Mouse (Mus musculus): ENCODE measurements around the gene Klk8. TPM values are rescaled to one million over a fixed set of nuclear protein-coding genes. Genes with fewer than 3 reads are reported as not detected.

Klk8 gene
- polyA plus RNA-seq, 1 experiment = 13.5 TPM

GRCm38 (mm10) chr7:43841701-43842100, 44.3 kb downstream of the Klk8 start, which contains the start of gene Klk5:
TSS of gene Klk5 (plus strand) at chr7:43841971.
- no peaks in the 10 kb centered on the region for H3K27me3 ChIP-seq (ENCODE audit: control insufficient read depth, insufficient read depth, low read length)
- H3K27ac ChIP-seq (ENCODE audit: insufficient read depth, low read length) = no peak within 1 kb of the TSS
- no peak for TF ChIP-seq CTCF (IDR thresholded peaks at IDR 0.05; ENCODE audit: extremely low read depth, insufficient read depth, insufficient read length, insufficient replicate concordance)
- no peak for TF ChIP-seq POLR2A (IDR thresholded peaks at IDR 0.05; ENCODE audit: low read depth, low read length)
- DNase-seq (ENCODE audit: low read depth in 1 of 2, low spot score in 2 of 2) = no peak
- no peaks in the 10 kb centered on the region for H3K4me1 ChIP-seq (ENCODE audit: control insufficient read depth, insufficient read depth, insufficient read length)
- H3K4me3 ChIP-seq (ENCODE audit: extremely low read depth, insufficient read depth, insufficient read length) = no peak within 1 kb of the TSS
- WGBS = 58% methylated on average over 3 of the region's 3 CpGs
- H3K36me3 ChIP-seq (ENCODE audit: control insufficient read depth, insufficient read depth, low read length) = no peaks in the 10 kb centered on the region

- no peaks in the 10 kb centered on the region for H3K27me3 ChIP-seq (ENCODE audit: control insufficient read depth, insufficient read depth, low read length)
- no peak overlapping the region for H3K27ac ChIP-seq (ENCODE audit: insufficient read depth, low read length)
- no peaks in the 10 kb centered on the region for H3K36me3 ChIP-seq (ENCODE audit: control insufficient read depth, insufficient read depth, low read length)
- DNase-seq (ENCODE audit: low read depth in 1 of 2, low spot score in 2 of 2) = no peak
- TF ChIP-seq POLR2A (IDR thresholded peaks at IDR 0.05; ENCODE audit: low read depth, low read length) (no peak), CTCF (IDR thresholded peaks at IDR 0.05; ENCODE audit: extremely low read depth, insufficient read depth, insufficient read length, insufficient replicate concordance) (no peak)
- no peak overlapping the region for H3K4me3 ChIP-seq (ENCODE audit: extremely low read depth, insufficient read depth, insufficient read length)
- WGBS = 87% methylated on average over 4 of the region's 4 CpGs
- no peaks in the 10 kb centered on the region for H3K4me1 ChIP-seq (ENCODE audit: control insufficient read depth, insufficient read depth, insufficient read length)
These were observed 46.4 kb downstream of the Klk8 start for GRCm38 (mm10) chr7:43843801-43844200.

GRCm38 (mm10) chr7:43851616-43852015, 54.2 kb downstream of the Klk8 start:
- DNase-seq (ENCODE audit: low read depth in 1 of 2, low spot score in 2 of 2) = no peak
- no peaks in the 10 kb centered on the region for H3K27me3 ChIP-seq (ENCODE audit: control insufficient read depth, insufficient read depth, low read length)
- H3K4me1 ChIP-seq (ENCODE audit: control insufficient read depth, insufficient read depth, insufficient read length) = no peaks in the 10 kb centered on the region
- WGBS = 88% methylated on average over 6 of the region's 6 CpGs
- TF ChIP-seq CTCF (IDR thresholded peaks at IDR 0.05; ENCODE audit: extremely low read depth, insufficient read depth, insufficient read length, insufficient replicate concordance) (no peak), POLR2A (IDR thresholded peaks at IDR 0.05; ENCODE audit: low read depth, low read length) (no peak)
- H3K27ac ChIP-seq (ENCODE audit: insufficient read depth, low read length) = no peak overlapping the region
- no peak overlapping the region for H3K4me3 ChIP-seq (ENCODE audit: extremely low read depth, insufficient read depth, insufficient read length)
- H3K36me3 ChIP-seq (ENCODE audit: control insufficient read depth, insufficient read depth, low read length) = no peaks in the 10 kb centered on the region

Other genes starting within 250 kb of the Klk8 start
- 1.4 and 1.6 TPM in 2 replicates for gene Zfp658, start 235.3 kb upstream of the Klk8 start, polyA plus RNA-seq (2012; rRNA removed)
- gene Zfp719, start 218.0 kb upstream of the Klk8 start, polyA plus RNA-seq (2012; rRNA removed) = 0.78 and 1.5 TPM in 2 replicates
- gene Zfp819, start 190.4 kb upstream of the Klk8 start, polyA plus RNA-seq (2012; rRNA removed) = 0.06 TPM in 1 of 2 replicates, not detected in the other
- not detected in 2 replicates for gene Ceacam18, start 162.9 kb upstream of the Klk8 start, polyA plus RNA-seq (2012; rRNA removed)
- gene Siglece, start 137.4 kb upstream of the Klk8 start, polyA plus RNA-seq (2012; rRNA removed) = 23.3 and 25.6 TPM in 2 replicates
- 8.9 and 11.4 TPM in 2 replicates for gene Ctu1, start 125.6 kb upstream of the Klk8 start, polyA plus RNA-seq (2012; rRNA removed)
- gene Klk14, start 107.2 kb upstream of the Klk8 start, polyA plus RNA-seq (2012; rRNA removed) = not detected in 2 replicates
- gene Klk13, start 85.0 kb upstream of the Klk8 start, polyA plus RNA-seq (2012; rRNA removed) = 0.04 TPM in 1 of 2 replicates, not detected in the other
- gene Klk12, start 28.7 kb upstream of the Klk8 start, polyA plus RNA-seq (2012; rRNA removed) = not detected in 2 replicates
- not detected in 2 replicates for gene Klk11, start 23.0 kb upstream of the Klk8 start, polyA plus RNA-seq (2012; rRNA removed)
- gene Klk10, start 16.5 kb upstream of the Klk8 start, polyA plus RNA-seq (2012; rRNA removed) = 0.16 TPM in 1 of 2 replicates, not detected in the other
- not detected in 2 replicates for gene Klk9, start 5.7 kb upstream of the Klk8 start, polyA plus RNA-seq (2012; rRNA removed)
- not detected in 2 replicates for gene Klk7, start 13.7 kb downstream of the Klk8 start, polyA plus RNA-seq (2012; rRNA removed)
- gene Klk6, start 26.9 kb downstream of the Klk8 start, polyA plus RNA-seq (2012; rRNA removed) = not detected in 2 replicates
- gene Klk5, start 44.4 kb downstream of the Klk8 start, polyA plus RNA-seq (2012; rRNA removed) = not detected in 2 replicates
- gene Klk4, start 83.6 kb downstream of the Klk8 start, polyA plus RNA-seq (2012; rRNA removed) = not detected in 2 replicates
- not detected in 2 replicates for gene Klk15, start 136.2 kb downstream of the Klk8 start, polyA plus RNA-seq (2012; rRNA removed)
- gene Klk1b8, start 153.1 kb downstream of the Klk8 start, polyA plus RNA-seq (2012; rRNA removed) = 0.18 and 0.19 TPM in 2 replicates
- not detected in 2 replicates for gene Klk1b1, start 169.2 kb downstream of the Klk8 start, polyA plus RNA-seq (2012; rRNA removed)
- 0.22 TPM in 1 of 2 replicates, not detected in the other for gene Klk1b9, start 178.5 kb downstream of the Klk8 start, polyA plus RNA-seq (2012; rRNA removed)
- 1.2 and 1.9 TPM in 2 replicates for gene Klk1b11, start 198.3 kb downstream of the Klk8 start, polyA plus RNA-seq (2012; rRNA removed)
- gene Klk1b26, start 214.6 kb downstream of the Klk8 start, polyA plus RNA-seq (2012; rRNA removed) = not detected in 2 replicates